Mouse (Mus musculus) neural tube, embryonic 13.5 days (tissue): Measurements from ENCODE around the gene Zfp865. TPM values are rescaled to one million over a fixed set of nuclear protein-coding genes. Genes with fewer than 3 reads are reported as not detected.
A peak's percentile ranks its signal among the peaks of the same experiment; 100 is the strongest.

Experiments
- ATAC-seq: fragments of 200-750 bp; cut with Nextera tagmentation; 2 replicates; pipeline ENCODE4 v1.8.0; 2017; ENCODE audit warnings: low read depth, mild to moderate bottlenecking, moderate TSS enrichment, moderate library complexity
- H3K27ac ChIP-seq: fragments of 300-500 bp; sonication (generic); replicated peaks from 2 replicates; pipeline ENCODE4 v1.5.1; 2015; ENCODE audit warnings: moderate library complexity, mild to moderate bottlenecking, inconsistent platforms
- H3K27me3 ChIP-seq: fragments of 300-500 bp; sonication (generic); 2 replicates; pipeline ENCODE4 v1.6.1; 2015; ENCODE audit warnings: mild to moderate bottlenecking, inconsistent platforms
- H3K36me3 ChIP-seq: fragments of 300-500 bp; sonication (generic); 2 replicates; pipeline ENCODE4 v1.6.1; 2015; ENCODE audit warnings: mild to moderate bottlenecking, inconsistent platforms
- H3K4me1 ChIP-seq: fragments of 300-500 bp; sonication (generic); replicated peaks from 2 replicates; pipeline ENCODE4 v1.6.1; 2015; ENCODE audit warnings: inconsistent platforms
- H3K4me2 ChIP-seq: fragments of 300-500 bp; sonication (generic); 2 replicates; pipeline ENCODE4 v1.6.1; 2015; ENCODE audit warnings: inconsistent platforms, mild to moderate bottlenecking, moderate library complexity
- H3K4me3 ChIP-seq: fragments of 300-500 bp; sonication (generic); 2 replicates; pipeline ENCODE4 v1.5.1; 2015; ENCODE audit warnings: mild to moderate bottlenecking, inconsistent platforms
- H3K9ac ChIP-seq: fragments of 300-500 bp; sonication (generic); 2 replicates; pipeline ENCODE4 v1.6.1; 2015; ENCODE audit warnings: moderate library complexity, mild to moderate bottlenecking, inconsistent platforms
- H3K9me3 ChIP-seq: fragments of 300-500 bp; sonication (generic); 2 replicates; pipeline ENCODE4 v1.6.1; 2016; ENCODE audit warnings: inconsistent platforms
- WGBS: fragments of 180-500 bp; shearing (Covaris S2); methylation state at CpG from one replicate; pipeline ENCODE4 v1.1.7; 2015; 5-methylcytosine and 5-hydroxymethylcytosine counted together
- polyA plus RNA-seq: library from polyadenylated mRNA; unstranded; fragments of >200 nt; fragmentation: Nextera tagmentation; extraction: Ambion mirVana; gene quantifications from 2 replicates; pipeline ENCODE4 v1.2.1, GENCODE M21; 2015

The Zfp865 gene
- polyA plus RNA-seq = 6.2 and 6.3 TPM in 2 replicates

DNA sequence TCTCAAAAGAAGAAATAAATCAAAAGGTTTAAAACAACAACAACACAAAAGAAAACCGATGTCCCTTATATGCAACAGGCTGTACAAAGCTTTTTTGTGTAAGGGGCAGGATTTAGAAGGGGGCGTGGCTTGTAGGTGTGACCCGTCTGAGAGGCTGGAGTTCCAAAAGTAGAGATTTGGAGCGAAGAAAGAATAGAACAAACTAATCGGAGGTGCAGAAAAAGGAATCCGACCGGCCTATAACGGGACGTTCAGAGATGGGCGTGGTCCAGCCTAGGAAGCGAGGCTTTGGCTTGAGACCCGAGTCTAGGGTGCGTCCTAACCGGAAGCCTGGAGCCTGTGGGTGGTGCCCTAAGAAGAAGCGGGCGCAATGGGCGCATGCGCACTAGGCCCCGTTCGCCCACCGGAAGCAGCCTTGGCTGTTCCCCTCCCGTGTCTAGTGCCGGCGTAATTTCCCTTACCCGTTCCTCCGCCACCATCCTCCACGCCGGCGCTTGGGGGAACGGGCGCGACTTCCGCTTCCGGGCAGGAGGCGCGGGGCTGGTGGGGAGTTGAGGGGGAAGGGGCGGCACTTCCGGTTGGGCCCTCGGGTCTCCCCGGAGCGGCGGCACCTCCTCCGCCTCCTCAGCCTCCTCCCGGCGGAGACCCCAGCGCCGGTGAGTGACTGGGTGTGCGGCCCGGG lies at the start of gene Zfp865, which contains the start of gene Ccdc106:
Gene Zfp865, plus strand, starts transcription at position 377 of the 682 bp plus-strand sequence.
Gene Ccdc106, plus strand, starts transcription at position 554 of the 682 bp plus-strand sequence.
- peak within 1 kb of the TSS; percentile 84 for H3K4me2 ChIP-seq
- peak within 1 kb of the TSS; percentile 60 for H3K4me3 ChIP-seq
- peaks cover 29% of the 10 kb centered on the region for H3K4me1 ChIP-seq
- H3K27ac ChIP-seq = peak within 1 kb of the TSS; percentile 93
- whole genome bisulfite sequencing = under 1% methylated on average over 47 of the region's 49 CpGs
- no peaks in the 10 kb centered on the region for H3K9me3 ChIP-seq
- H3K27me3 ChIP-seq = no peaks in the 10 kb centered on the region
- H3K9ac ChIP-seq = peak within 1 kb of the TSS; percentile 80
- peaks cover 34% of the 10 kb centered on the region for H3K36me3 ChIP-seq
- ATAC-seq = peak; percentile 91

DNA sequence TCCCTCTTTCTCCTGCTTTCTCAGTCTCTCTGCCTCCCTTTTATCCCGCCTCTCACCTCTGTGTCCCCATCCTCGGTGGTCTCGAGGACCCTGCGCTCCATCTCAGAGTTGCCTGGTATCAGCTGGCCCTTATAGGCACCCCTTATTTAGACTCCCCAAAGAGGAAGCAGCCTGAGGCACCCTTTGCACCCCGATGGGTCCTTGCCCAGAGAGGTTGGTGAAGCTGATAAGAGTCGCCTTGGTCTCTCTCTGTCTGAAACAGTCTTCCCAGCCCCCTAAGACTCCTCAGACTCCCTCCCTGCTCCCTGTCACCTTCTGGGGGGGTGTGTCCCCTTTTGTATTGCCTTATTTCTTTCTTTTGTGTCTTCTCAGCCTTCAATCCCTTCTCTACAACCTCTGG lies 49.1 kb upstream of the Zfp865 start, which contains the start of gene Sbk3:
Gene Sbk3, minus strand, starts transcription at position 101 of the 400 bp plus-strand sequence.
- no peak within 1 kb of the TSS for H3K4me3 ChIP-seq
- H3K4me2 ChIP-seq = no peak within 1 kb of the TSS
- H3K27me3 ChIP-seq = no peaks in the 10 kb centered on the region; the same call in 1 of the 2 replicates
- 48% methylated on average over 6 of the region's 6 CpGs for WGBS
- no peaks in the 10 kb centered on the region for H3K36me3 ChIP-seq
- no peak within 1 kb of the TSS for H3K9ac ChIP-seq
- no peak for ATAC-seq
- no peaks in the 10 kb centered on the region for H3K4me1 ChIP-seq
- no peak within 1 kb of the TSS for H3K27ac ChIP-seq
- no peaks in the 10 kb centered on the region for H3K9me3 ChIP-seq

DNA sequence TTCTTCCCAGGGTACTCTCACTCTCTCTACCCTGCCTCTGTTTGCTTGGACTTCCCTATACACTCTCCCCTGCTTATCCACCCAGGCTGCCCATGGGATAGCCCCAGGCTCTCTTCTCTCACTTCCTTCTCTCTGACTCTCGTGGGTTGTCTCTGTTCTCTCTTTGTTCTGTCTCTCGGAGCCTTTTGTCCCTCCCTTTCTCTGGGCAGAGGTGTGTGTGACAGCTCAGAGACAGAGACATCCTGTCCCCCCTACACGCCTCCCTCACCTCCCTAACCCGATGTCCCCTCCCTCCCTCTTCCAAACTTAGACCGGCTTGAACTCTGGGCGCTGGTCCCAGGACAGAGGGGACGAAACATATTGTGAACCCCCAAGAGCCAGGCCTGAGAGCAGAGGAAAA lies 48.5 kb upstream of the Zfp865 start:
- no peak for ATAC-seq
- Histone ChIP-seq H3K27ac (no peak overlapping the region), H3K4me2 (no peak overlapping the region), H3K9ac (no peak overlapping the region), H3K4me1 (no peaks in the 10 kb centered on the region), H3K9me3 (no peaks in the 10 kb centered on the region), H3K36me3 (no peaks in the 10 kb centered on the region), H3K4me3 (no peak overlapping the region), H3K27me3 (no peaks in the 10 kb centered on the region; the same call in 1 of the 2 replicates)
- 29% methylated on average over 7 of the region's 7 CpGs for WGBS

DNA sequence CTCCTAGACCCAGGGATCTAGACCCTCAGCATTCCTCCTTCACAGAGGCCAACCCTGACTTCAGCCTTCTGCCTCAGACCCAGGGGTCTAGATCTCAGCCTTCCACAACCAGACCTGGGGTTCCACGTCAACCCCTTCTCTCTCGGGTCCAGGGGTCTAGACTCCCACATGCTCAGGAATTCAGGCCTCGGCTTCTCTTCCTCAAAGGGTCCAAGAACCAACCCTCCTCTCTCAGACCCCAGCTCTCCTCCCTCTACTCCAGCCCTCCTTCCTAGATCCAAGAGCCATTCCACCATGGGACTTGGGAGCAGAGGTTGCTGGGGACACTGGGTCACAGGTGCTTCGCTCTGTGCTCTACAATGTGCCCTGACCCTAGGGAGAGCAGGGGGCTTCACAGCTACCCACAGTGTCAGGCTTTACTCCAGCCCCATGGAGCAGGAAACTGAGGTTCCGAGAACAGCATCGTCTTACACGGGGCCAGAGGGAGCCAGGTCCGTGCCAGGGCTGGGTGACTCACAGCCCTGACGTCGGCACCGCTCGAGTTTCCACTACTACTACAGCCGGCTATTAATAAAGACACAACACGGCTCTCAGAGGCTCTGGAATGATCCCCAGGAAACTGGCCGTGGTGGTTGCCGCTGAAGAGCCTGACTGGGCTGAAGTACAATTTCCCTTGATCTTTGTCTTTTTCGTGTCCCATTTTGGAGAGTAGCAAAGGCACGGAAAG lies 47.7 kb upstream of the Zfp865 start:
- Histone ChIP-seq H3K36me3 (no peaks in the 10 kb centered on the region), H3K9ac (no peak overlapping the region), H3K4me1 (no peaks in the 10 kb centered on the region), H3K4me3 (no peak overlapping the region), H3K27ac (no peak overlapping the region), H3K4me2 (no peak overlapping the region), H3K9me3 (peaks cover 2% of the 10 kb centered on the region; the same call in 1 of the 2 replicates), H3K27me3 (no peaks in the 10 kb centered on the region; the same call in 1 of the 2 replicates)
- WGBS = 79% methylated on average over 18 of the region's 18 CpGs
- no peak for ATAC-seq

DNA sequence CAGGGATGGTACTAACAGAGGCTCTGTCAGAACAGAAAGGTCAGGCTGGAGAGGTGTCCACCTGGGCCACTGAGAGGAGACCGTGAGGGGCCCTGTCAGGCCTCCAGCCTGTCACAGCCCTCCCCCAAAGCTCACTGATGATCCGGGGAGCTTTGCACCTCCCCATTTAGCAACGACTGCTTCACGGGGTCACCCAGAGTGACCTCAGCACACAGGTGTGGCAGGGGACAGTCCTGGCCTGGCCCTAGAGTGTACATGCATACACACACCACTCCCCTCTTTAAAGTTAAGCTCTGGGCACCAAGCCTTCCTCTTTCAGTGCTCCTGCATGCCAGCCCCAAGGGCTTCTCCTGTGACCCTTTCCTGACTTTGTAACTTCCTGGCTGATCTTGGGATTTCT lies 44.7 kb upstream of the Zfp865 start:
- Histone ChIP-seq H3K4me2 (no peak overlapping the region), H3K27ac (no peak overlapping the region), H3K4me3 (no peak overlapping the region), H3K27me3 (no peaks in the 10 kb centered on the region; the same call in 1 of the 2 replicates), H3K9ac (no peak overlapping the region), H3K4me1 (no peaks in the 10 kb centered on the region), H3K36me3 (no peaks in the 10 kb centered on the region), H3K9me3 (peaks cover 2% of the 10 kb centered on the region; the same call in 1 of the 2 replicates)
- ATAC-seq = no peak
- WGBS = 86% methylated on average over 4 of the region's 4 CpGs

DNA sequence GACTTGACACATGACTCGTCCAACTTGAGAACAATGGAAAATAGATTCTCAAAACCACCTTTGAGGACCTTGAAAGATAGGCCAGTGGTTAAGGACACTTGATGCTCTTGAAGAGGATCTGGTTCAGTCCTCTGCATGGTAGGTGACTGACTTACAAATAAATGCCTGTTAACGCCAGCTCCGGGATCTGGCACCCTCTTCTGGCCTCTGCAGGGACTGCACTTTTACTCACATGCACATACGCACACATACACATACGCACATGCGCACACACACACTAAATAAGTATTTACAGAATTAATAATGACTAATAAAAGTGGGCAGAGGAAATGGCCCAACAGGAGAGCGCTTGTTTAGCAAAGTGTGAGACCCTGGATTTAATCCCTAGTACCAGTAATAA lies 43.3 kb upstream of the Zfp865 start:
- Histone ChIP-seq H3K27me3 (no peaks in the 10 kb centered on the region; the same call in 1 of the 2 replicates), H3K9ac (no peak overlapping the region), H3K4me3 (no peak overlapping the region), H3K9me3 (peaks cover 2% of the 10 kb centered on the region; the same call in 1 of the 2 replicates), H3K36me3 (no peaks in the 10 kb centered on the region), H3K4me2 (no peak overlapping the region), H3K4me1 (no peaks in the 10 kb centered on the region), H3K27ac (no peak overlapping the region)
- ATAC-seq = no peak
- 89% methylated on average over 7 of the region's 7 CpGs for WGBS

DNA sequence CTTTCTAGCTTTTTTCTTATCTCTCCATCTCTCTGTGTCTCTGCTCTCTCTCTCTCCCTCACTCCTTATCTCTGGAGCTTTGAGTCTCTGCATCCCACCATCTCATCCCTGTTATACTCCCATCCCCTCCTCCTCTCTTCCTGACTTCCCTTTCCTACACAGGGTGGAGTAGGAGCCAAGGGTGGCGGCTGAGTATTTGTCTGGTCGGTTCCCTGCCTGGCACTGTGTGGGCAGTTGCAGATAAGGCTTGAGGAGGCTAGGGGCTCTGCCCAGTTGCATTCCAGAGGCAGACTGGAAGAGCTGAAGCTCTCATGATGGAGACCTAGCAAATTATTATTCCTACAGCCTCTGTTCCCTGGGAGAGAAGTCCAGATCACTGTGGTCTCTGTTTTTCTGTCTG lies 31.9 kb upstream of the Zfp865 start:
- Histone ChIP-seq H3K4me1 (peaks cover 11% of the 10 kb centered on the region), H3K9ac (no peak overlapping the region), H3K27me3 (peaks cover under 1% of the 10 kb centered on the region; the same call in 1 of the 2 replicates), H3K9me3 (no peaks in the 10 kb centered on the region), H3K36me3 (peaks cover 30% of the 10 kb centered on the region), H3K4me2 (no peak overlapping the region), H3K4me3 (no peak overlapping the region), H3K27ac (no peak overlapping the region)
- WGBS = 63% methylated on average over 2 of the region's 2 CpGs
- ATAC-seq = no peak

DNA sequence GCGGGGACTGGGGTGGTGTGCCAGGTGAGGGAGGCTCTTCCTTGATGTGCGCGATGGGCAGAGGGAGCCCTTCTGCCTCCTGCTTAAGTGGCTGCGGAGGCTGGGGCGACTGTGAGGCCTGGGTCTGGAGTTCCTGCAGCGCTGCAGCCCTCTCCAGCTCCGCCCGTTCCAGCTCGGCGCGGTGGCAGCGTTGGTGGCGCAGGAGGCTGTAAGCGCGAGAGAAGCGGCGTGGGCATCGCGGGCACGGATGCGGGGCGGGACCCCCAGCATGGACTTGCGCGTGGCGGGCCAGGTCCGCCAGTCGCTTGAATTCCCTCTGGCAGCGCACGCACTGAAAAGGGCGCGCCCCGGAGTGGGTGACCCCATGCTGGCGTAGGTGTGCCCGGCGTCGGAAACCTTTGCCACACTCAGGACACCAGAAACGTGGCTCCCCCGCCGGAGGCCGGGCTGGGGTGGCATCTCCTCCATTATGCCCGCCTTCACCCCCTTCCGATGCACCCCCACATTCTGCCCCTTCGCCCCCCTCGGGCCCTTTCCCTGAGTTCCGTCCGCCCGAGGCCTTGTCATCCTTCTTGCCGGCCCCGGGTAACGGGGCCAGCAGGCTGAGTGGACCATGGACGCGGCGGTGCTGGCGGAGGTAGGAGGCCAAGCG lies 26.7 kb upstream of the Zfp865 start:
- WGBS = 24% methylated on average over 55 of the region's 55 CpGs
- H3K4me3 ChIP-seq = peak overlapping the region; percentile 75

DNA sequence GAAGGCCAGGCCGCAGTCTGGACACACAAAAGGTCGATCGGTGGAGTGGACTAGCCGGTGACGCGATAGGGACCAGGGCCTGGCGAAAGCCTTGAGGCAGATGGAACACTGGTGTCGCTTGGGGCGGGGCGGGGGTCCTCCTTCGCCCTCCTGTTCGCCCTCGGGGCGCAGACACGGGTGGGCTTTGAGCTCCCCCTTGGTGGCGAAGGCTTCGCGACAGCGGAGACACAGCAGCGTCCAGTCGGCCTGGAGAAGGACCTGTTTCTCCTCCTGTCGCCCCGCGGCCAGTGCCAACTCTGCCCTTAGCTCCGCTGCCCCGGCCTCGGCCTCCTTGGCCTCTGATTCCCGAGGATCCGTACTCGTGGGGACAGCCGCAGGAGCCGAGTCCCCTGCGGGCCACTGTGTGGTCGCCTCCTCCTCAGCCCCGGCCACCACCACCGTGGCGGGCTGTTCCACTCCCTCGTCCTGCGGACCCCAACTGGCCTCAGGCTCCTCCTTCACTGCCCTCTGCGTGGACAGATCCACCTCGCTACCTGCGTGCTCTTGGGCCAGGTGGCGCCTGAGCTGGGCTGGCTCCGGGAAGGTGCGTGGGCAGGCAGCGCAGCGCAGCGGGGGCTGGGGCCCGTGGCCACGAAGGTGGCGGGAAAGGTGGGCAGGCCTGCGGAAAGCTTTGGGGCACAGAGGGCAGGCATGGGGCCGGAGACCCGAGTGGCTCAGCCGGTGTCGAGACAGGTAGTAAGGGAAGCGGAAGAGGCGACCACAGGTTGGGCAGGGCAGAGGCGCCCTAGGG lies 26.0 kb upstream of the Zfp865 start:
- WGBS = 47% methylated on average over 59 of the region's 59 CpGs
- Histone ChIP-seq H3K27ac (no peak overlapping the region), H3K4me1 (peaks cover 40% of the 10 kb centered on the region), H3K36me3 (peaks cover 42% of the 10 kb centered on the region), H3K4me3 (peak overlapping the region; percentile 75), H3K9me3 (no peaks in the 10 kb centered on the region), H3K4me2 (peak overlapping the region; percentile 68), H3K9ac (peak overlapping the region; percentile 95), H3K27me3 (peaks cover 13% of the 10 kb centered on the region)
- ATAC-seq = no peak

More for the DNA sequence above, 26.7 kb upstream of the Zfp865 start:
- Histone ChIP-seq H3K27me3 (peaks cover 13% of the 10 kb centered on the region), H3K4me2 (peak overlapping the region; percentile 68), H3K36me3 (peaks cover 42% of the 10 kb centered on the region), H3K9ac (peak overlapping the region; percentile 95), H3K4me1 (peaks cover 40% of the 10 kb centered on the region), H3K9me3 (no peaks in the 10 kb centered on the region), H3K27ac (no peak overlapping the region)
- ATAC-seq = no peak

DNA sequence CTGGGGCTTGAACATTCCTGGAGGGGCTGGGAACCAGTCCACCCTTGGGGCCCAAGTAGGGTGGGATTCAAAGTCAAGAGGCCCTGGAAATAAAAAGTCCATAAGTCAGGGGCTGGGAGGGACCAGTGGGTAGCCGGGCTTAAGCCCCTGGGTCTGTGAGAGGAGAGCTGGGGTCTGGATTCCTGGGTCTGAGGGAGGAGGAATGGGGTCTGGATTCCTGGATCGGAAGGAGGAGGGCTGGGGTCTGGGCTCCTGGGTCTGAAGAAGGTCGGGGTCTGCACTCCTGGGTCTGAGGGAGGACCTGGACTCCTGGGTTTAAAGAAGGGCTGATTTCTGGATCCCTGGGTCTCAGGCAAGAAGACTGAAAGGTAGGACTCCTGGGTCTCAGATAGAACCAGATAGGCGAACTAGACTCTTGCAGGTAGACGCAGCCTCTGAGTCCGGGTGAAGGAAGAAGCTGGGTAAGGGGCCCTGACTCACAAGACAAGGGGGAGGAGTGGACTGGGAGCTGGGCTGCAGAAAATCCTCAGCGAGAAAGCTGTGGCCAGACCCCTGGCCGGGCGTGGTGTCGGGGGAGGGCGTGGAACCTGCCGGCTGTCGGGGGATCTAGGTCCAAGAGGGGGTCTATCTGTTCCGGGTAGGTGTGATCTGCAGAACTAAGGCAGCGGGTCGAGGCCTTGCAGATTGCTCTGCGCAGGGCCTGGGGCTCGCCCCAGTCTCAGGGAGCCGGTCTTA lies 24.7 kb upstream of the Zfp865 start:
- WGBS = 7% methylated on average over 19 of the region's 19 CpGs
- peak overlapping the region; percentile 95 for H3K9ac ChIP-seq
- peak overlapping the region; percentile 75 for H3K4me3 ChIP-seq
- peaks cover 13% of the 10 kb centered on the region for H3K27me3 ChIP-seq
- H3K27ac ChIP-seq = peak overlapping the region; percentile 85
- H3K9me3 ChIP-seq = no peaks in the 10 kb centered on the region
- H3K36me3 ChIP-seq = peaks cover 40% of the 10 kb centered on the region
- H3K4me1 ChIP-seq = peaks cover 40% of the 10 kb centered on the region
- peak overlapping the region; percentile 68 for H3K4me2 ChIP-seq
- peak; percentile 73 for ATAC-seq
